33 mouse cellular contexts compared by ENCODE assay signal in the genomic region with DNA sequence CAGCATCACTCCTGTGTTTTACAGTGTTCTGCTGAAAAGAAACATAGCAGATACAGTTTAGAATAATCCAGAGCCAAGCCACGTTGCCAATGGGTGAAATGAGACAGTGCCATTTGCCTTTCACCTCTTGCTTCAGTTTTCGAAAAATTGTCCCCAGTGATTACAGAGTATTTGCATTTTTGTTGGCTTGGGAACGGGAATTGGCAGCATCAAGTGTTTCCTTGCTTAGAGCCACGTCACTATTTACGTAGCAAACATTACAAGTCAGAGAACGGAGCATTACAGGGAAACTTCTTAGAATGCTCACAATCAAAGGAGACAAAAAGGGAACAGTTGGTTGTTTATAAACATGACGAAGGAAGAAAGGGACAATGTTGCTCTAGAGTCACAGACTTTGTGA. TPM values are rescaled to one million over a fixed set of nuclear protein-coding genes. Genes with fewer than 3 reads are reported as not detected.
"Had no signal": no experiment of that assay in that cellular context is flagged by ENCODE, and none has a peak within 500 bp of the region (broad histone marks: within the 10 kb centered on the region; RNA-seq: fewer than 3 reads in every experiment).

No protein-coding gene starts in this region.

- H3K36me3 ChIP-seq: limb, embryonic 10.5 days; limb, embryonic 12.5 days; limb, embryonic 13.5 days; limb, embryonic 15.5 days; liver, embryonic 12.5 days; liver, embryonic 13.5 days; liver, embryonic 15.5 days; lung, embryonic 15.5 days; midbrain, embryonic 10.5 days; midbrain, embryonic 12.5 days; midbrain, embryonic 13.5 days; midbrain, embryonic 15.5 days; neural tube, embryonic 12.5 days; neural tube, embryonic 13.5 days had no signal

- H3K9me3 ChIP-seq: limb, embryonic 10.5 days; limb, embryonic 12.5 days; limb, embryonic 13.5 days; limb, embryonic 15.5 days; liver, embryonic 12.5 days; liver, embryonic 13.5 days; liver, embryonic 15.5 days; lung, embryonic 15.5 days; megakaryocyte, embryonic 14.5 days; midbrain, embryonic 10.5 days; midbrain, embryonic 12.5 days; midbrain, embryonic 13.5 days; midbrain, embryonic 15.5 days; neural tube, embryonic 12.5 days; neural tube, embryonic 13.5 days had no signal

- H3K27ac ChIP-seq: limb, embryonic 10.5 days; limb, embryonic 12.5 days; limb, embryonic 13.5 days; limb, embryonic 15.5 days; liver, embryonic 12.5 days; liver, embryonic 13.5 days; liver, embryonic 14.5 days; liver, embryonic 15.5 days; lung, embryonic 15.5 days; macrophage; midbrain, embryonic 10.5 days; midbrain, embryonic 12.5 days; midbrain, embryonic 13.5 days; midbrain, embryonic 15.5 days; neural tube, embryonic 12.5 days; neural tube, embryonic 13.5 days had no signal

- DNase-seq: left cerebral cortex, postnatal 4 days; liver; liver, embryonic 13.5 days; liver, postnatal 0 days; lung, adult 18-20 months; lung, adult 2 months; lung, embryonic 14.5 days; lung, postnatal 10 days; lung, postnatal 14 days; lung, postnatal 36 days; midbrain, embryonic 14.5 days had no signal

- H3K4me2 ChIP-seq: limb, embryonic 12.5 days; limb, embryonic 13.5 days; limb, embryonic 15.5 days; liver, embryonic 11.5 days; liver, embryonic 12.5 days; liver, embryonic 13.5 days; liver, embryonic 15.5 days; lung, embryonic 14.5 days; lung, embryonic 15.5 days; midbrain, embryonic 11.5 days; midbrain, embryonic 12.5 days; midbrain, embryonic 13.5 days; midbrain, embryonic 15.5 days; neural tube, embryonic 12.5 days; neural tube, embryonic 13.5 days had no signal

- H3K9ac ChIP-seq: limb, embryonic 12.5 days; limb, embryonic 13.5 days; limb, embryonic 15.5 days; liver, embryonic 12.5 days; liver, embryonic 13.5 days; liver, embryonic 14.5 days; liver, embryonic 15.5 days; liver, postnatal 0 days; lung, embryonic 14.5 days; lung, embryonic 15.5 days; midbrain, embryonic 12.5 days; midbrain, embryonic 13.5 days; midbrain, embryonic 15.5 days; neural tube, embryonic 12.5 days; neural tube, embryonic 13.5 days had no signal

- ATAC-seq: liver, embryonic 12.5 days; liver, postnatal 0 days; midbrain, embryonic 13.5 days; midbrain, embryonic 15.5 days; midbrain, embryonic 16.5 days had no signal

- H3K4me3 ChIP-seq: limb, embryonic 10.5 days; limb, embryonic 12.5 days; limb, embryonic 13.5 days; limb, embryonic 15.5 days; liver, embryonic 12.5 days; liver, embryonic 13.5 days; liver, embryonic 15.5 days; lung, embryonic 15.5 days; megakaryocyte, embryonic 14.5 days; midbrain, embryonic 10.5 days; midbrain, embryonic 12.5 days; midbrain, embryonic 13.5 days; midbrain, embryonic 15.5 days; myocyte; neural tube, embryonic 12.5 days; neural tube, embryonic 13.5 days had no signal

RNA-seq across cellular contexts. Expression of gene Irf4, which starts 3.9 kb away (rescaled TPM):
- polyA plus RNA-seq: limb, embryonic 10.5 days; limb, embryonic 11.5 days; limb, embryonic 12.5 days; liver, embryonic 12.5 days; midbrain, embryonic 10.5 days; neural tube, embryonic 11.5 days had no signal
